In genomic region chr11:114726965-114727825, GRCm38 (mm10) we compare ENCODE assay signal across 8 mouse cellular contexts. TPM values are rescaled to one million over a fixed set of nuclear protein-coding genes. Genes with fewer than 3 reads are reported as not detected.
DNase-seq lines count a peak whose midpoint lies in the region; ATAC-seq lines count a peak whose summit lies in the region.

Dnaic2 (plus strand) TSS chr11:114727408.

- no peaks in the 10 kb centered on the region for H3K27me3 ChIP-seq in hindbrain, embryonic 11.5 days (ENCODE audit: control insufficient read depth, insufficient read depth, low read length)

- 11% methylated on average over 34 of the region's 34 CpGs for WGBS in hindbrain, embryonic 11.5 days

- no peak within 1 kb of the TSS for H3K27ac ChIP-seq in hindbrain, embryonic 11.5 days (ENCODE audit: low read depth, low read length)

- H3K4me1 ChIP-seq in hindbrain, embryonic 11.5 days (replicated peaks; ENCODE audit: control insufficient read depth, insufficient read depth, low read length) = 0 out of 2 replicates have a peak, but pooled peaks cover 6% of the 10 kb centered on the region

- peak; percentile 81 to 88 for DNase-seq in adrenal gland, adult (ENCODE audit: inconsistent age in 2 of 2, low spot score in 1 of 2)
- peak; percentile 68 for DNase-seq in cerebellum, adult 9-11 months
- DNase-seq in frontal cortex, postnatal 14 days (ENCODE audit: low spot score in 2 of 2) = peak; percentile 49 to 65
- peak; percentile 80 for DNase-seq in hindbrain, embryonic 11.5 days (ENCODE audit: low spot score)
- DNase-seq in layer of hippocampus, postnatal 36 days = peak; percentile 63 to 66
- peak; percentile 79 for DNase-seq in lung, postnatal 25 days (ENCODE audit: low spot score)
- DNase-seq in right cerebral cortex, adult 2 months (ENCODE audit: low spot score in 2 of 2) = peak; percentile 75
- no peak for DNase-seq in thymus, postnatal 14 days

- peak within 1 kb of the TSS; percentile 46 for H3K4me2 ChIP-seq in hindbrain, embryonic 11.5 days (replicated peaks; ENCODE audit: low read depth, low read length)

- no peaks in the 10 kb centered on the region for H3K9me3 ChIP-seq in hindbrain, embryonic 11.5 days (ENCODE audit: control insufficient read depth, low read length)

- peak; percentile 83 for ATAC-seq in hindbrain, embryonic 11.5 days (ENCODE audit: low FRiP score)

- H3K9ac ChIP-seq in hindbrain, embryonic 11.5 days (ENCODE audit: low read depth, low read length) = peak within 1 kb of the TSS; percentile 40; the same call in 1 of the 2 replicates

- no peaks in the 10 kb centered on the region for H3K36me3 ChIP-seq in hindbrain, embryonic 11.5 days (ENCODE audit: control insufficient read depth, insufficient read depth, low read length)

- H3K4me3 ChIP-seq in hindbrain, embryonic 11.5 days (ENCODE audit: low read depth, low read length) = peak within 1 kb of the TSS; percentile 27

RNA-seq across cellular contexts. Expression of gene Dnaic2, which starts in this region (rescaled TPM):
- 4.6 and 4.8 TPM in 2 replicates for polyA plus RNA-seq in hindbrain, embryonic 11.5 days (2014; fragmentation: Nextera tagmentation; extraction: Ambion mirVana)
- 1 to 10 TPM in 1 of 2 experiments, under 1 TPM in 1; 0.99 to 1.9 TPM for total RNA-seq in layer of hippocampus, postnatal 36 days (2021)
